Mouse (Mus musculus): Measurements from ENCODE around the gene Tbx3. TPM values are rescaled to one million over a fixed set of nuclear protein-coding genes. Genes with fewer than 3 reads are reported as not detected.

Gene Tbx3
- polyA plus RNA-seq, 1 experiment from 2014 or later, result 1.7 TPM

DNA sequence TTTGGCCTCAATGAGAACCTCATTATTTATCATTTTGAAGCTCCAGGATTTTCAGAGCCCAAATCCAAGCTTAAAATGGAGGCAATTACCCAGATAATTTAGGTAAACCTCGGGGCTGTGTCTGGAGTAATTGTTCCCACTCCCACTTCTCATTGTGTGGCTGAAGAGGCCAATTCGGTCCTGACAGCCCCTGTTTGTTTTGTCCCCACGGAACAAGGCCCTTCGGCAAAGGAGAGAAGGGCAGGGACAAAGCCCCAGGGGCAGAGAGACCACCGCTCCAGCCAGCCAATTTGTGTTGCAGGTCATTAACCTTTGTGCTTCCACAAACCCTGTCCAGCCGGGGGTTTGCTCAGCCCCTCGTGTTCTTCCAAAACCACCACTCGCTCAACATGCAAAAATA is 24.4 kb downstream of the Tbx3 start:
- Histone ChIP-seq H3K9ac (no peak overlapping the region), H3K9me3 (replicated peaks) (no peaks in the 10 kb centered on the region), H3K4me3 (no peak overlapping the region), H3K4me1 (peaks cover 13% of the 10 kb centered on the region), H3K36me3 (ENCODE audit: poor library complexity, severe bottlenecking) (no peaks in the 10 kb centered on the region), H3K27ac (no peak overlapping the region), H3K27me3 (peaks cover 53% of the 10 kb centered on the region), H3K4me2 (no peak overlapping the region)
- no peak for ATAC-seq
- WGBS, result 2% methylated on average over 8 of the region's 8 CpGs

DNA sequence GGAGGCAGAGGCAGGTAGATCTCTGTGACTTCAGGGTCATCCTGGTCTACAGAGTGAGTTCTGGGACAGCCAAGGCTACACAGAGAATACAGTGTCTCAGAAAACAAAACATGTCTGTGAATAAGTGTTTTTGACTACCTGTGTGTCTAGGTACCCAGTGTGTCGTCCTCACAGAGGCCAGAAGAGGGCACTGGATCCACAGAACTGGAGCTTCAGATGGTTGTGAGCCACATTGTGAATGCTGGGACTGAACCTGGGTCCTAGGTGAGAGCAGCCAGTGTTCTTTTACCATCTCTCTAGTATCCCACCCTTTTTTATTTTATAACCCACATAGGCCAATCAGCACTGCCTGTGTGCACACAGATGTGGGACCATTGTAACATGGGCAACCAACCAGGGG is 32.6 kb downstream of the Tbx3 start:
- Histone ChIP-seq H3K4me1 (peaks cover 6% of the 10 kb centered on the region; the same call in 1 of the 2 replicates), H3K9ac (no peak overlapping the region), H3K36me3 (ENCODE audit: poor library complexity, severe bottlenecking) (no peaks in the 10 kb centered on the region), H3K27ac (no peak overlapping the region), H3K27me3 (peaks cover 48% of the 10 kb centered on the region), H3K4me3 (no peak overlapping the region), H3K4me2 (no peak overlapping the region), H3K9me3 (replicated peaks) (no peaks in the 10 kb centered on the region)
- ATAC-seq, result no peak
- 76% methylated on average over 1 of the region's 1 CpGs for WGBS

DNA sequence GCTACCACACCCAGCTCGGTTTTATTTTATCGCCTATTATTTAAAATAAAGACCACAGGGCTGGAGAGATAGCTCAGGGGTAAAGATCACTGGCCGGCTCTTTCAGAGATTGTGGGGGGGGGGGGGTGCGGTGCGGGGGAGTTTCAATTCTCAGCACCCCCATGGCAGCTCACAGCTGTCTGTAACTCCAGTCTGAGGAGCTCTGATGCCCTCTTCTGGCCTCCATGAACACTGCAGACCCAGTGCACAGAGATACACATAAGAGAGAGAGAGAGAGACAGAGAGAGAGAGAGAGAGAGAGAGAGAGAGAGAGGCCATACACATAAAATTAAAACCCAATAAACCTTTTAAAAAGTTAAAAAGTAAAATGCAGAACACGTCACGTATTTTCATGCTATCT is 34.4 kb downstream of the Tbx3 start:
- no peaks in the 10 kb centered on the region for H3K36me3 ChIP-seq (ENCODE audit: poor library complexity, severe bottlenecking)
- no peak overlapping the region for H3K4me3 ChIP-seq
- H3K9me3 ChIP-seq (replicated peaks), result no peaks in the 10 kb centered on the region
- 64% methylated on average over 7 of the region's 7 CpGs for WGBS
- peaks cover 6% of the 10 kb centered on the region; the same call in 1 of the 2 replicates for H3K4me1 ChIP-seq
- no peak for ATAC-seq
- H3K27me3 ChIP-seq, result peaks cover 62% of the 10 kb centered on the region
- no peak overlapping the region for H3K27ac ChIP-seq
- no peak overlapping the region for H3K4me2 ChIP-seq
- no peak overlapping the region for H3K9ac ChIP-seq

DNA sequence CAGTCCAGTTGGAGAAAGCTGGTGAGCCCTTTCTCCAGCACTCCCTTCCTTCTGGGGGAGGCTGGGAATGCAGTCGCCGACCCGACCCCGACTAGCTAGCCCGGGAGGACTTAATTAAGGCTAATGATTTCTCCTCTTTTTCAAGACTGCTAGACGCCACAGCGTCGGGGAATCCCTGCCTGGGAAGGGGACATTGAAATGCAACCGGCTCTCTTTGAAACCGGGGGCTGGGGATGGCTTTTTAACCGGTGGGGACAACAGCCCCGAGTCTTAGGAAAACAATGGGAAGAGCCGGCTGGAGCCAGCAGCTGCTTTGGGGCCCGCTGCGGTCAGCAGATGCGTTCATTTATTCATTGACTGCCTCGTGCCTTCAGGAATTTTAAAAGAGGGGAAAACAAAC is 36.0 kb downstream of the Tbx3 start:
- peaks cover 6% of the 10 kb centered on the region; the same call in 1 of the 2 replicates for H3K4me1 ChIP-seq
- no peak overlapping the region for H3K4me3 ChIP-seq
- H3K27ac ChIP-seq, result no peak overlapping the region
- no peak for ATAC-seq
- no peaks in the 10 kb centered on the region for H3K36me3 ChIP-seq (ENCODE audit: poor library complexity, severe bottlenecking)
- 0% methylated on average over 17 of the region's 17 CpGs for WGBS
- peak overlapping the region; percentile 40 for H3K4me2 ChIP-seq
- 0 out of 2 replicates have a peak overlapping the region, but pooled peaks have one; percentile 22 for H3K9ac ChIP-seq
- 0 out of 2 replicates have a peak, but pooled peaks cover under 1% of the 10 kb centered on the region for H3K9me3 ChIP-seq (replicated peaks)
- peaks cover 76% of the 10 kb centered on the region for H3K27me3 ChIP-seq

DNA sequence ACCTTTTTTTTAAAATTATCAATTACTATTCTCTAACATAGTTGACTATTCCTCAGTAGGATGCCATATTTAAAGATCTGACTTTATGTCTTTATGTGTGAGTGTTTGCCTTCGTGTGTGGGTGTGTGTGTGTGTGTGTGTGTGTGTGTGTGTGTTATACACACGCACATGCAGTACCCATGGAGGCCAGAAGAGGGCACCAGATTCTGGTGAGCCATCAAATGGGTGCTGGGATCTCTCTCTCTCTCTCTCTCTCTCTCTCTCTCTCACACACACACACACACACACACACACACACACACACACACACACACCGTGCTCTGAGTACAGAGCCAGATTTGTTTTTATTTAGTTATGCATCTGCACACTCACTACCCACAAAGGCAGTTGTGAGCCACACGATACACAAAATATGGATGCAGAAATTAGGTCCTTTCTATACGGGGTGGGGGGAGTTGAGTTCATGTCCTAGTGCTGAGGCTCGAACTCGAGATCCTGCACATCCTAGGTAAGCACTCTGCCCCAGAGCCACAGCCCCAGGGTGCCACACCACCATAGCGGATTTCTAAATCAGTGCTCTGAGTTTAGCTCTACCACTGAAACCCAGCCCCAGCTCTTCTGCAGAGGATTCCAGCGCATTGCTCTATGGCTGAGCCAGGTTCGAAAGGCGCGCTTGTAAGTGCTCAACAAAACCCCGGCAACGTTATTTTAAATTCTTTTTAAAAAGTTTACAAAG is 38.5 kb downstream of the Tbx3 start:
- Histone ChIP-seq H3K27ac (no peak overlapping the region), H3K36me3 (ENCODE audit: poor library complexity, severe bottlenecking) (no peaks in the 10 kb centered on the region), H3K9ac (no peak overlapping the region), H3K27me3 (peaks cover 76% of the 10 kb centered on the region), H3K4me3 (no peak overlapping the region), H3K4me2 (no peak overlapping the region), H3K9me3 (replicated peaks) (0 out of 2 replicates have a peak, but pooled peaks cover 2% of the 10 kb centered on the region), H3K4me1 (peaks cover 6% of the 10 kb centered on the region; the same call in 1 of the 2 replicates)
- WGBS, result 78% methylated on average over 14 of the region's 14 CpGs
- no peak for ATAC-seq

DNA sequence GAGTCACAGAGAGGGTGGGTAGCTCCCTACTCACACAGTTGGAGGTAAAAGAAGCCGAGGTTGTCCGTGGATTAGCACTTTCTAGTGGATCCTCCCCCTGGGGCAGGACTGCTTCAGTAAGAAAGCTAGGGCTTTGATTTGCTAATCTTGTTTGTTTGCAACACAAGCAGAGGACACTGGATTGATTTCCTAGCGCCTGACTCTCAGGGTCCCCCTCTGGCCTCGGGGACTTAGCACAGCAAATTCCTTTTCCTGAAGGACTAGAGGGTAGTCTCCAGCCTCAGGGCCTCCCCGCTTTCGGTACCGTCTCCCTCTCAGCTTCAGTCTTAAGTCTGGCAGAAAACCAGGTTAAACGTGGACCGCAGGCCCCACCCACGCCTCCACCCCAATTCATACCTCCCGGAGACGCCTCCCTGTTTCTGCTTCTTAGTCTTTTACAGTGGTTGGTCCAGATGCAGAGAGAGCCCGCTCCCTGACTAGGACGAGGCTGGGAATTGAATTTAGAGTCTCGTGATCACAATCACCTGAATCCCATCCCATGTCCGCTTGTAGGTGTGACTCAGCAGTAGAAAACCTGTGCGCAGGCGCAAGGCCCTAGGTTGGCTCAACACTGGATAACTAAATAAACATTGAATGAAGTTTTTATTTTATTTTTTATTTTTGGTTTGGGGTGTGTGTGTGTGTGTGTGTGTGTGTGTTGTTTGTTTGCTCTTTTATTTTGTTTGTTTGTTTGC is 39.5 kb downstream of the Tbx3 start:
- H3K4me2 ChIP-seq, result no peak overlapping the region
- 0 out of 2 replicates have a peak, but pooled peaks cover 2% of the 10 kb centered on the region for H3K9me3 ChIP-seq (replicated peaks)
- H3K4me3 ChIP-seq, result no peak overlapping the region
- no peak for ATAC-seq
- peaks cover 6% of the 10 kb centered on the region; the same call in 1 of the 2 replicates for H3K4me1 ChIP-seq
- H3K27me3 ChIP-seq, result peaks cover 76% of the 10 kb centered on the region
- H3K9ac ChIP-seq, result no peak overlapping the region
- H3K27ac ChIP-seq, result no peak overlapping the region
- WGBS, result 6% methylated on average over 18 of the region's 18 CpGs
- no peaks in the 10 kb centered on the region for H3K36me3 ChIP-seq (ENCODE audit: poor library complexity, severe bottlenecking)

DNA sequence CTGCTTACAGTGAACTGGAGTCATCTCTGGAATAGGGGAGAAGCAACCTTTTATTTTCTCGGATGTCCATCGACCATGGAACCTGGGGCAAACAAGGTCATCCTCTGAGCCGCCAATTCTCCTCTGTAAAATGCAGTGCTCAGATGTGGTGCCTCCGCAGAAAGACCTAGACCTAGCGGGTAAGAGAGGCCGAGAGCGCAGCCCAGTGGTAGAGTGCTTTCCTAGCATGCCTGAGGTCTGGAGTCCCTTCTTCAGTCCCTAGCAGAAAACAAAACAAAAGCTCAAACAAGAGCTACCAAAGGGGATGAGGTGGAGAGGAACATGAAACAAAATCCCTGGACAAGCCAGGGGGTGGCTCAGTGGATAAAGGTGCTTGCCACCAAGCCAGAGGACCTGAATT is 40.3 kb downstream of the Tbx3 start:
- H3K27me3 ChIP-seq, result peaks cover 69% of the 10 kb centered on the region
- no peak overlapping the region for H3K27ac ChIP-seq
- H3K4me2 ChIP-seq, result no peak overlapping the region
- no peaks in the 10 kb centered on the region for H3K36me3 ChIP-seq (ENCODE audit: poor library complexity, severe bottlenecking)
- no peak overlapping the region for H3K4me3 ChIP-seq
- peaks cover 6% of the 10 kb centered on the region; the same call in 1 of the 2 replicates for H3K4me1 ChIP-seq
- ATAC-seq, result no peak
- WGBS, result 15% methylated on average over 7 of the region's 7 CpGs
- 0 out of 2 replicates have a peak, but pooled peaks cover 2% of the 10 kb centered on the region for H3K9me3 ChIP-seq (replicated peaks)
- H3K9ac ChIP-seq, result no peak overlapping the region

DNA sequence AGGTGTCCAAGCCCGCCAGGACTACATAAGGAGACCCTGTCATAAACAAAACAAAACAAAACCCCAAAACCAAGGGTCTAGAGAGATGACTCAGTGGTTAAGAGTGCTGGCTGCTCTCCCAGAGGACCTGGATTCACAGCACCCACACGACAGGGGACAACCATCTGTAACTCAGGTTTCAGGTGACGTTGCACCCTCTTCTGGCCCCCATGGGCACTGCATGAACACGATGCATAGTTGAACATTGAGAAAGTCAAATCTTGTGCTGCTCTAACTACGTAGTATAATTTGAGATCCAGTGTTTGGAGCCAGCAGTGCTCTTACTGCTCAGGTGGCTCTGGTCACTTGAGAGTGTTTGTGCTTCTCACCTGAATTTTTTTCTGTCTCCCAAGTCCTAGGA is 41.2 kb downstream of the Tbx3 start:
- Histone ChIP-seq H3K9me3 (replicated peaks) (0 out of 2 replicates have a peak, but pooled peaks cover 2% of the 10 kb centered on the region), H3K4me1 (0 out of 2 replicates have a peak, but pooled peaks cover under 1% of the 10 kb centered on the region), H3K4me3 (no peak overlapping the region), H3K36me3 (ENCODE audit: poor library complexity, severe bottlenecking) (no peaks in the 10 kb centered on the region), H3K27ac (no peak overlapping the region), H3K4me2 (no peak overlapping the region), H3K27me3 (peaks cover 60% of the 10 kb centered on the region), H3K9ac (no peak overlapping the region)
- ATAC-seq, result no peak
- 87% methylated on average over 5 of the region's 5 CpGs for WGBS

DNA sequence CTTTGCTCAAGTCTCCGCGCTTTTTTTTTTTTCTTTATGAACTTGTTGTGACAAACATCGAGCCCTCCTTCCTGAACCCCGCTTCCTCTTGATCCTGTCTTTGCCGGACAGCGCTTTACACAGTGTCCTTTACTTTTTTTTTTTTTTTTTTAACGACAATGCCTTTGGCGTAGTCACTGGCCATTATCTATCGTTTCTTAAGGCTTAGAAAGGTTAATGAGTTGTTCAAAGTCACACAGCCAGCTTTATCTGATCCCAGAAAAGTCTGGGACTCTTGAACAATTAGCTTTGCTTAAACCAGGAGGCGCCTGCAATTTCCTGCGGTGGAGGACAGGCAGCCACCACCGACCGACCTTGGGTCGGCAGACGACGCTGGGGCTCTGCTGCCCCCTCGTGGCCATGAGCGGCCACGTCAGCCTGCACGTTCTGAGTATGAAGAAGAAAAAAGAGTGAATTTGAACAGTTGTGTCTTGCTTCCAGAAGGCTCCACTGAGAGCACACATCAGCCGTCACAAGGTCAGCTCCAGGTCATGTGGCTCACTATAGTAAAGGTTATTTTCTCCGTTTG is 42.3 kb downstream of the Tbx3 start:
- 7% methylated on average over 22 of the region's 22 CpGs for WGBS
- Histone ChIP-seq H3K9ac (no peak overlapping the region), H3K27me3 (peaks cover 49% of the 10 kb centered on the region)

DNA sequence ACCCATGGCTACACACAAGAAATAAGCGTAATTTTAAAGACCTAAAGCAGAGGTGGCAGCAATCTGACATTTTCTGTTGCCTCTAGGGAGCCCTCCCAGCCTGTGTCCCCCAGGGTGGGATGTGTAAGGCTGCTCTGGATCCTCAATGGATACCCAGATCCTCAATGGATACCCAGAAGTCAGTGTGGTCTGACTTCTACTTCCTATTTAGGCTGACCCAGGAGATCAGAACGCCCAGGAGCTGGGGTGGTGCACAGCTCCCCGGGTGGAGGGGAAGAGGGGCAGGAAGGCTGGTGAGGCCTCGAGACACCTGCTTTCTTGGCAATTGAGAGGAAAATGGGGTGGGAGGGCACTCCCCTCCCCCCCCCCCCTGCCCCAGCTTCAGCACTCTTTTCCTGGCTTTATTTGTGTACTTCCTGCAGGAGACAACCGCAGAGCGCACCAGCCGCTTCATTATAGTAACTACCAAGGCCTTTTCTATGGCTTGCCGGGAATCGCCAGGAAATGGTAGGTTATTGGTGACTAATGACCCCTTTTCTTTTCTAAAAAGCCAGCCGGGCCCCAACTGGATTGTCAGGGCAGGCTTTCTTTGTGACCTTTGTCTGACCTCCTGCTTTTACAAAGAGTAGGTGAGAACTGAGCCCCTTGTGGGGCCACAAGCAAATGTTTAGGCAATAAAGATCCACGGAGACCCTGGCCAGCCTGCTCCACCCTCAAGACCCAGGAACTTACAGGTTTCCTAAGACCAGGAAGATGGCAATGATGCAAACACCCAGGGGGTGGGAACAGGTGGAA is 50.2 kb downstream of the Tbx3 start:
- WGBS, result 17% methylated on average over 11 of the region's 11 CpGs

More for the DNA sequence above, 42.3 kb downstream of the Tbx3 start:
- no peak overlapping the region for H3K4me3 ChIP-seq
- ATAC-seq, result peak; percentile 24; the same call in 1 of the 2 replicates
- H3K36me3 ChIP-seq (ENCODE audit: poor library complexity, severe bottlenecking), result no peaks in the 10 kb centered on the region
- H3K27ac ChIP-seq, result no peak overlapping the region
- H3K9me3 ChIP-seq (replicated peaks), result 0 out of 2 replicates have a peak, but pooled peaks cover 2% of the 10 kb centered on the region
- H3K4me1 ChIP-seq, result no peaks in the 10 kb centered on the region
- peak overlapping the region; percentile 39 for H3K4me2 ChIP-seq

DNA sequence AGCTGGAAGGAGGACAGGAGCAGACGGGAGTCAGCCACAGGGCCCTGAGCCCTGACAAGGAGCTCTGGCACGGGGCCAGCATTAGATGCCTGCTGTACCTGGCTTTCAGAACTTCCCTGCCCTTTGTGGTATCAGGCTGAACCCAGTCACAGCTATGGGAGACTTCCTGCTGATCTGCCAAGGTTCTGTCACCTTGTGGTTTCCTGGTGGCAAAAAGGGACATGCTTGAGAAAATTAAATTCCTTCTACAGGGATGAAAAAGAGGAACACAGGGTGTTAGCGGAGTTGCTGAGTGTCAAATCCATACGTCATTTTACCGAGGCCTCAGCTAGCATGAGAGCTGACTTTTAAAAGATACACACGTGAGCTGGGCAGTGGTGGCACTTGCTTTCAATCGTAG is 62.5 kb downstream of the Tbx3 start:
- no peak overlapping the region for H3K9ac ChIP-seq
- no peak overlapping the region for H3K4me2 ChIP-seq
- no peaks in the 10 kb centered on the region for H3K36me3 ChIP-seq (ENCODE audit: poor library complexity, severe bottlenecking)
- H3K27ac ChIP-seq, result no peak overlapping the region
- H3K4me1 ChIP-seq, result no peaks in the 10 kb centered on the region
- H3K27me3 ChIP-seq, result no peaks in the 10 kb centered on the region
- no peaks in the 10 kb centered on the region for H3K9me3 ChIP-seq (replicated peaks)
- no peak for ATAC-seq
- WGBS, result 76% methylated on average over 7 of the region's 7 CpGs
- no peak overlapping the region for H3K4me3 ChIP-seq

More for the DNA sequence above, 50.2 kb downstream of the Tbx3 start:
- no peaks in the 10 kb centered on the region for H3K36me3 ChIP-seq (ENCODE audit: poor library complexity, severe bottlenecking)
- H3K4me1 ChIP-seq, result no peaks in the 10 kb centered on the region
- H3K27ac ChIP-seq, result no peak overlapping the region
- no peak overlapping the region for H3K9ac ChIP-seq
- ATAC-seq, result no peak
- no peak overlapping the region for H3K4me3 ChIP-seq
- no peaks in the 10 kb centered on the region for H3K27me3 ChIP-seq
- H3K9me3 ChIP-seq (replicated peaks), result no peaks in the 10 kb centered on the region
- no peak overlapping the region for H3K4me2 ChIP-seq
